Comparison of ENCODE assay signal across 11 mouse cellular contexts in genomic region chr4:133406313-133407056, GRCm38 (mm10). TPM values are rescaled to one million over a fixed set of nuclear protein-coding genes. Genes with fewer than 3 reads are reported as not detected.
DNase-seq lines count a peak whose midpoint lies in the region; ATAC-seq and TF ChIP-seq lines count a peak whose summit lies in the region.
"Had no signal": no experiment of that assay in that cellular context is flagged by ENCODE, and none has a peak within 500 bp of the region (broad histone marks: within the 10 kb centered on the region; RNA-seq: fewer than 3 reads in every experiment).

No protein-coding gene starts in this region.

- no peak overlapping the region for H3K4me3 ChIP-seq in forebrain, embryonic 13.5 days
- H3K4me3 ChIP-seq in forebrain, embryonic 11.5 days (ENCODE audit: low read depth, low read length) = no peak overlapping the region
- H3K4me3 ChIP-seq in kidney, adult 2 months (ENCODE audit: insufficient read depth, low read depth, low read length) = no peak overlapping the region
- H3K4me3 ChIP-seq in intestine, postnatal 0 days (ENCODE audit: low read depth, low read length) = no peak overlapping the region
- H3K4me3 ChIP-seq in lung, adult 2 months (replicated peaks; ENCODE audit: extremely low read depth, low read depth, low read length) = no peak overlapping the region
- H3K4me3 ChIP-seq: left cerebral cortex, adult 2 months had no signal

- TF ChIP-seq CTCF in kidney, adult 2 months (conservative IDR thresholded peaks at IDR 0.05; ENCODE audit: insufficient read depth, insufficient read length, low read depth, low read length) = no peak
- no peak for TF ChIP-seq CTCF in Patski (IDR thresholded peaks at IDR 0.05)
- TF ChIP-seq CTCF in intestine, postnatal 0 days (IDR thresholded peaks at IDR 0.05; ENCODE audit: low read depth) = no peak
- TF ChIP-seq CTCF in lung, adult 2 months (IDR thresholded peaks at IDR 0.05; ENCODE audit: insufficient read depth, low read length) = no peak

- TF ChIP-seq POLR2A in kidney, adult 2 months (IDR thresholded peaks at IDR 0.05; ENCODE audit: low read depth, low read length) = no peak
- no peak for TF ChIP-seq POLR2A in lung, adult 2 months (IDR thresholded peaks at IDR 0.05; ENCODE audit: borderline replicate concordance, extremely low read depth, low read depth, low read length)

- H3K4me1 ChIP-seq in forebrain, embryonic 13.5 days = peaks cover 20% of the 10 kb centered on the region
- H3K4me1 ChIP-seq in forebrain, embryonic 11.5 days (replicated peaks; ENCODE audit: control insufficient read depth, insufficient read depth, low read length) = no peaks in the 10 kb centered on the region
- H3K4me1 ChIP-seq in kidney, adult 2 months (ENCODE audit: control insufficient read depth, insufficient read depth, low read length) = no peaks in the 10 kb centered on the region
- no peaks in the 10 kb centered on the region; the same call in 1 of the 2 replicates for H3K4me1 ChIP-seq in intestine, postnatal 0 days (replicated peaks; ENCODE audit: control insufficient read depth, insufficient read depth, low read length)
- H3K4me1 ChIP-seq in lung, adult 2 months (ENCODE audit: control insufficient read depth, insufficient read depth, low read length) = peaks cover 24% of the 10 kb centered on the region

- DNase-seq in forebrain, embryonic 11.5 days (ENCODE audit: low spot score) = no peak
- DNase-seq in kidney, adult 2 months = no peak
- no peak for DNase-seq in kidney, postnatal 4 days
- no peak for DNase-seq in Patski (ENCODE audit: low read depth, low spot score)
- no peak for DNase-seq in lung, adult 2 months
- DNase-seq in thymus, postnatal 36 days = no peak
- DNase-seq: cerebellum, postnatal 10 days; lung, embryonic 14.5 days had no signal

- POLR2A ChIA-PET in Patski (lab: Charles Lee) = no interaction called here

- H3K9me3 ChIP-seq in forebrain, embryonic 13.5 days (replicated peaks) = no peaks in the 10 kb centered on the region
- H3K9me3 ChIP-seq in forebrain, embryonic 11.5 days (ENCODE audit: control insufficient read depth, low read length) = no peaks in the 10 kb centered on the region
- no peaks in the 10 kb centered on the region for H3K9me3 ChIP-seq in intestine, postnatal 0 days (ENCODE audit: control insufficient read depth)

- in situ Hi-C loops in Patski (cut with MboI; ENCODE audit: low pct_unique_long_range_greater_than_20kb) = no loop called here

- CTCF ChIA-PET in Patski (lab: Charles Lee) = interaction anchor here (1.3 to 1.4 kb wide), 2 partner anchors 9 to 15 kb away, joined by 3 to 5 read pairs; no protein-coding TSS in a partner anchor

- peak overlapping the region; percentile 57 for H3K27ac ChIP-seq in forebrain, embryonic 13.5 days
- no peak overlapping the region for H3K27ac ChIP-seq in forebrain, embryonic 11.5 days (ENCODE audit: low read depth, low read length)
- H3K27ac ChIP-seq in kidney, adult 2 months (ENCODE audit: insufficient read depth, low read depth, low read length) = 0 out of 2 replicates have a peak overlapping the region, but pooled peaks have one; percentile 21
- no peak overlapping the region for H3K27ac ChIP-seq in intestine, postnatal 0 days (ENCODE audit: low read depth, low read length)
- H3K27ac ChIP-seq: left cerebral cortex, adult 2 months had no signal

- WGBS in forebrain, embryonic 13.5 days = 65% methylated on average over 8 of the region's 8 CpGs
- 77% methylated on average over 8 of the region's 8 CpGs for WGBS in forebrain, embryonic 11.5 days
- WGBS in kidney, adult 2 months = 69% methylated on average over 8 of the region's 8 CpGs
- 53% methylated on average over 8 of the region's 8 CpGs for WGBS in intestine, postnatal 0 days
- 63% methylated on average over 8 of the region's 8 CpGs for WGBS in lung, adult 2 months

- no peaks in the 10 kb centered on the region for H3K27me3 ChIP-seq in forebrain, embryonic 13.5 days
- no peaks in the 10 kb centered on the region for H3K27me3 ChIP-seq in forebrain, embryonic 11.5 days (ENCODE audit: control insufficient read depth, insufficient read depth, low read length)
- H3K27me3 ChIP-seq in kidney, adult 2 months (replicated peaks; ENCODE audit: control insufficient read depth, insufficient read depth, low read length) = no peaks in the 10 kb centered on the region
- H3K27me3 ChIP-seq in Patski = no peaks in the 10 kb centered on the region
- H3K27me3 ChIP-seq in intestine, postnatal 0 days (replicated peaks; ENCODE audit: control insufficient read depth, insufficient read depth, low read length) = no peaks in the 10 kb centered on the region

- H3K9ac ChIP-seq in forebrain, embryonic 13.5 days = no peak overlapping the region
- H3K9ac ChIP-seq in forebrain, embryonic 11.5 days (ENCODE audit: low read length) = no peak overlapping the region
- no peak overlapping the region for H3K9ac ChIP-seq in intestine, postnatal 0 days (ENCODE audit: low read depth, low read length)
- H3K9ac ChIP-seq: lung, embryonic 14.5 days had no signal

- ATAC-seq in forebrain, embryonic 13.5 days = no peak
- no peak for ATAC-seq in forebrain, embryonic 11.5 days (replicated peaks; ENCODE audit: low FRiP score)
- ATAC-seq in Patski = peak; percentile 42
- peak; percentile 49 for ATAC-seq in intestine, postnatal 0 days

- H3K36me3 ChIP-seq in forebrain, embryonic 13.5 days (ENCODE audit: poor library complexity, severe bottlenecking) = no peaks in the 10 kb centered on the region
- H3K36me3 ChIP-seq in forebrain, embryonic 11.5 days (ENCODE audit: control insufficient read depth, insufficient read depth, low read length) = no peaks in the 10 kb centered on the region
- H3K36me3 ChIP-seq in kidney, adult 2 months (ENCODE audit: control insufficient read depth, insufficient read depth, low read length) = no peaks in the 10 kb centered on the region
- H3K36me3 ChIP-seq in intestine, postnatal 0 days (ENCODE audit: control insufficient read depth, insufficient read depth) = no peaks in the 10 kb centered on the region

- H3K4me2 ChIP-seq in forebrain, embryonic 13.5 days = no peak overlapping the region
- no peak overlapping the region for H3K4me2 ChIP-seq in forebrain, embryonic 11.5 days (ENCODE audit: low read depth, low read length, severe bottlenecking)
- no peak overlapping the region for H3K4me2 ChIP-seq in intestine, postnatal 0 days (replicated peaks; ENCODE audit: low read depth)
- H3K4me2 ChIP-seq: lung, embryonic 14.5 days had no signal

RNA-seq across cellular contexts. Expression of gene Slc9a1, which starts 37.0 kb away (rescaled TPM):
- polyA plus RNA-seq in forebrain, embryonic 13.5 days (2015; fragmentation: Nextera tagmentation; extraction: Ambion mirVana) = 5.6 and 7.3 TPM in 2 replicates
- 7.4 and 9.4 TPM in 2 replicates for polyA plus RNA-seq in forebrain, embryonic 11.5 days (2014; fragmentation: Nextera tagmentation; extraction: Ambion mirVana)
- 30.1 and 32.3 TPM in 2 replicates for polyA plus RNA-seq in kidney, adult 2 months (2012; rRNA removed)
- polyA plus RNA-seq in Patski (2021) = 25.2 TPM
- polyA plus RNA-seq in intestine, postnatal 0 days (2015; fragmentation: Nextera tagmentation; extraction: Ambion mirVana) = 5.7 and 6.1 TPM in 2 replicates
- polyA plus RNA-seq in lung, adult 2 months (2012; rRNA removed) = 39.9 and 40.4 TPM in 2 replicates

RNA-seq across cellular contexts. Expression of gene Wdtc1, which starts 53.2 kb away (rescaled TPM):
- 14.0 and 16.9 TPM in 2 replicates for polyA plus RNA-seq in forebrain, embryonic 13.5 days (2015; fragmentation: Nextera tagmentation; extraction: Ambion mirVana)
- polyA plus RNA-seq in forebrain, embryonic 11.5 days (2014; fragmentation: Nextera tagmentation; extraction: Ambion mirVana) = 21.0 and 24.7 TPM in 2 replicates
- 64.1 and 64.4 TPM in 2 replicates for polyA plus RNA-seq in kidney, adult 2 months (2012; rRNA removed)
- polyA plus RNA-seq in Patski (2021) = 33.8 TPM
- 7.2 and 8.2 TPM in 2 replicates for polyA plus RNA-seq in intestine, postnatal 0 days (2015; fragmentation: Nextera tagmentation; extraction: Ambion mirVana)
- polyA plus RNA-seq in lung, adult 2 months (2012; rRNA removed) = 49.1 and 50.3 TPM in 2 replicates

Comparison
In these comparisons a context has a peak if more than half of its experiments do, and no peak if none do; other contexts are left out.
1. H3K27ac ChIP-seq: peak in forebrain, embryonic 13.5 days (single experiment) and kidney, adult 2 months (single experiment); none in forebrain, embryonic 11.5 days (single experiment) and intestine, postnatal 0 days (single experiment).
2. ATAC-seq: peak in Patski (single experiment) and intestine, postnatal 0 days (single experiment); none in forebrain, embryonic 13.5 days (single experiment) and forebrain, embryonic 11.5 days (single experiment).